Mouse (Mus musculus) hematopoietic stem cell, adult 5-6 weeks (primary cell): ENCODE data around the gene I830077J02Rik. TPM values are rescaled to one million over a fixed set of nuclear protein-coding genes. Genes with fewer than 3 reads are reported as not detected.

Source experiments
- ATAC-seq, 2 experiments: fragments of 125-278 bp in 1 of 2; replicated peaks in 1 of 2; 2 replicates each; pipeline ENCODE4 v1.8.0; 2016 to 2017; ENCODE audit warnings: inconsistent platforms in 2 of 2, mild to moderate bottlenecking in 2 of 2, moderate number of reproducible peaks in 2 of 2, low read depth in 1 of 2, moderate TSS enrichment in 1 of 2; ENCODE audit not compliant: low FRiP score in 2 of 2, poor library complexity in 2 of 2, severe bottlenecking in 2 of 2, insufficient read depth in 1 of 2, low TSS enrichment in 1 of 2
- total RNA-seq: library from RNA; stranded (forward); fragments of 172-1452, 232-1000 nt; gene quantifications from 2 replicates; pipeline ENCODE4 v1.2.3, GENCODE M21; 2017

I830077J02Rik gene
- total RNA-seq, 1 experiment from 2014 or later, result 3.9 TPM

DNA sequence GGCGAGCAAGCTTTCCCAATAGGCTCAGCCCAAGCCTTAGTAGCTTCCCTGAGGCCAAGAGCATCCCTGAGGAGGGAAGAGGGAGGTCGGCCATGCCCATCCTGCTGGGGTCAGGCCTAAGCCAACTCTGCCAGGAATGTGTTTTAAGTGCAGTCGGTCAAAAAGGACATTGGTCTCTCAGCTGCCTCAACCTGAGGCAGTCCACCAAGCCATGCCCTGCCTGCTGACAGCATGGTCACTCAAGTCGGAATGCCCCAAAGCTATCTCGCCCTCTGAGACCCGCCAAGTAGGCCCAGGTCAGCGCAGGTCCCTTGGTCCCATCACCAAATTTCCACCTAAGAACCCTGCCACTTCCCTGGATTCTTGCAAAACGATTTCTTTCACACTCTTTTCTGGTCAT is 53.7 kb downstream of the I830077J02Rik start:
- no peak for ATAC-seq

DNA sequence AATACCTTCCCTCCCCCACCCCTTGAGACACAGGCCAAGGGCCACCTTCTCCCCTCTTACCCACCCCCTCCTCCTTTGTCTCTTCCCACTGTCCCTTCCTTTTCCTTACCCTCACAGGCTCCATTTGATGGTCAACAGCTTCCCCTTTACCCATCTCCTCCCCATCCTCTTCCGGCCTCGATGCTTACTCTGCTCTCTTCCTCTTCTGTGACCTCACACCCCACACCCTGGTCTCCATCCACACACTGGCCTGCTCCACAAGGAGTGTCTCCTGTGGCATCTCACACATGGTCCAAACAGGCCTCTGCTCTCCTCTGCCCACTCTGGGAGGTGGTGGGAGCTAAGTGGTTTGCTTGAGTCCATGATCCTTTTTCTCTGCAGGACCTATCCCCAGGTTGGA is 54.5 kb downstream of the I830077J02Rik start:
- 0 out of 4 replicates have a peak, but pooled peaks of 1 of the 2 experiments have one; percentile 42 for ATAC-seq

DNA sequence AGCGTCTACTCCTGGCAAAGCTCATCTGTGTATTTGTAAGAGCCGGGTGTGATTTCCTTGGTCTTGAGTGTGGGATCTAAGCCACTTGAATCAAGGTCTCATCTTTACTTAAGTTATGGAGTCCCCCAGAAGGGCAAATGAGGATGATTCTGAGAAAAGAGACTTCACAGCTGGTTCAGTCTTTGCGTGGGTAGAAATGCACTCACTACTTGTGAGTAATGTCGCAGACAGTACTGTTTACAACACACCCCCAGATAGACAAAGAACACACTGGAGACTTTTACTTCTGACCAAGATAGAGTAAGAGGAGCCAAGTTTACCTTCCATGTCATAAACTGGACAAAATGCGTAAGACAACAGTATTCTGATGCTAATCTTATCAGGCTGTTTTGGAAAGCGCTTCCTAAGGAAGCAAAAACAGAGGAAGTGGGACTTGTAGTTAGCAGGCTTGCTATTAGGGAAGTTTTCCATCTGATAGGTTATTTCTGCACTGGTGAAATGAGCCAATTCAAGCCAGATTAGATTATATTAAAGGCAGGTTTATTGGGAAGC is 55.1 kb downstream of the I830077J02Rik start:
- ATAC-seq, result no peak

- no peak for ATAC-seq
These were observed 56.4 kb downstream of the I830077J02Rik start for GRCm38 (mm10) chr3:105876022-105876421.

Other genes starting within 250 kb of the I830077J02Rik start
- gene Ddx20, start 245.1 kb downstream of the I830077J02Rik start, total RNA-seq, result 41.8 and 51.4 TPM in 2 replicates
- gene Inka2, start 228.1 kb downstream of the I830077J02Rik start, total RNA-seq, result 0.30 TPM in 1 of 2 replicates, not detected in the other
- 130 and 153 TPM in 2 replicates for gene Rap1a, start 131.3 kb downstream of the I830077J02Rik start, total RNA-seq
- gene Adora3, start 61.8 kb downstream of the I830077J02Rik start, total RNA-seq, result 0.38 TPM in 1 of 2 replicates, not detected in the other
- gene Tmigd3, start 61.8 kb downstream of the I830077J02Rik start, total RNA-seq, result 1.8 TPM in 1 of 2 replicates, not detected in the other
- gene Wdr77, start 26.7 kb upstream of the I830077J02Rik start, total RNA-seq, result 40.0 and 44.0 TPM in 2 replicates
- 347 and 404 TPM in 2 replicates for gene Atp5f1, start 27.4 kb upstream of the I830077J02Rik start, total RNA-seq
- gene Ovgp1, start 41.0 kb upstream of the I830077J02Rik start, total RNA-seq, result 0.55 and 3.2 TPM in 2 replicates
- gene Pifo, start 82.0 kb upstream of the I830077J02Rik start, total RNA-seq, result not detected in 2 replicates
- 2.5 and 5.3 TPM in 2 replicates for gene Chil5, start 100.2 kb upstream of the I830077J02Rik start, total RNA-seq
- gene Chia1, start 180.6 kb upstream of the I830077J02Rik start, total RNA-seq, result 0.69 TPM in 1 of 2 replicates, not detected in the other
- gene Chil3, start 234.9 kb upstream of the I830077J02Rik start, total RNA-seq, result 106 and 442 TPM in 2 replicates